Mouse (Mus musculus): ENCODE results near the gene Ankrd49. TPM values are rescaled to one million over a fixed set of nuclear protein-coding genes. Genes with fewer than 3 reads are reported as not detected.

Gene Ankrd49
- total RNA-seq (2023) = 24.2 TPM

DNA sequence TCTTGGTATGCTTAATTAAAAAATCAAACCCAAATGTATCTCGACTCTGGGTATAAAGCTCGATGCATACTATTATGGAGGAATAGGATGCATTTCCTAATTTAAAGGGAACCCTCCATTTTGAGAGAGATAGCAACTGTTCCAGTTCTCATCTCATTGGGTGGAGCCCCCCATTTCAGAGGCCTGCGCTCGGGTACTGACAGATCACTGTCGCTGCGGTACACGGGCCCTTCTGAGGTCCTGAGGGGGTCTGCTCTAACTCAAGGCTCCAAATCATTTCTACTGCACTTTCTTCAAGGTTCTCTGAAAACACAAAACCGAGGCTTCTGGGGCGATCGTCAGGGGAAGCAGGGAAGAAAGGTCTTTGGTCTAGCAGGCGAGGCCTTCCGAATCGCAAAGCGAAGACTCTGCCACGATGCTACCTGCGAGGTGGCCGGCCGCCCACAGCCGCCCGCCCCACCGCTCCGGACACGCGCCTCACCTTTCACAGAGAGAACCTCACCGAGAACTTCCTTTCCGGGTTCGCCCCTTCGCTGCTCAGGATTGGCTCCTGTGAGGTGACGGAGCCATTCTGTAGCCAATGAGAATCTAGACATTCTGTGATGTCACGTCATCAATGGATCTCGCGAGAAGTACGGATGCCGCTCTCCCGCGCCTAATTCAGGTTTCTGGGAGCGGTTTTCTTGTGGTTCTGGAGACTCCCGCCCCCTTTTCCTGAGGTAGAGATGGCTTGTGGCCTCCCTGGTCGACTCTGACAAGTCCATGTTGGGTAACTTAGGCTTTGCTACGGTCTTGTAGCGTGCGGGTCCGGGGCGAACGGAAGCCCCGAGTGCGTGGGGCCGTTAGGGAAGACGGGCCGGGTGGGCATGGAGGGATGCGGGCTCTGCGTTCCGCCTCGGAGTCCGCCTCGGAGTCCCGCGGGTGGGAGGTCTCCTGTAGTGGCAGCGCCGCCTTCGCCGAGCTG lies at the start of gene Ankrd49, which contains the start of gene Mre11a:
Gene Ankrd49 (minus strand): TSS at position 818 of the 964 bp plus-strand sequence.
Gene Mre11a (plus strand): TSS at position 616 of the 964 bp plus-strand sequence.

DNA sequence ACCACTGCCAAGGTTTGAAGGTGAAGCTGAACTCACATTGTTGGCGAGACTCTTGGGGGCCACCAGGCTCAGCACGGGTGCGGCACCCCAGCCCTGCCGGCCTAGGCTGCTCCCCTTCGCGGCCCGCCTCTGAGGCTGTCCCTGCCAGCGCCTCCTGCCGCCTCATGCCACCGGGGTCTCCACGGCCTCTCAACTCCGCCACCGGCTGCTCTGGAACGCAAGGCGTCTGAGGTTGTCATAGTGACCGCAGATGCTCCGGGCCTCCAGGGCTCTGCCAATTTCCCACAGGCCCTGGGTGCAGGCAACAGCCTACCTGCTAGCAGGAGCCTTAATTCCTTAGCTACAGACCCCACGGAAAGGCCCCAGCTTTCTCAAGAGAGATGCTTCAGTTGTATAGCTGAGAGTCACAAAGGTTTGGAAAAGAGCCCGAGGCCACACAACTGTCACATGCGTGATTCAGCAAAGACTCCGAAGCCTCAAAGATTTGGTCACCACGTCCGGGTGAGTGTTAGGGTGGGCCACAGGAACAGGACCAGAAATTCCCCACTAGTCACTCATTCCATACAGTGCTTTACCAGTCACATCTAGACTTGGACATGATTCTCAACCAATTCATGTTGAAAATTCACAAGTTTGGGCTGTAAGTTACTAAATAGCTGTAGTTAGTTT lies 13.7 kb downstream of the Ankrd49 start, which contains the start of gene 1700012B09Rik:
Gene 1700012B09Rik (minus strand): TSS at position 228 of the 669 bp plus-strand sequence.

DNA sequence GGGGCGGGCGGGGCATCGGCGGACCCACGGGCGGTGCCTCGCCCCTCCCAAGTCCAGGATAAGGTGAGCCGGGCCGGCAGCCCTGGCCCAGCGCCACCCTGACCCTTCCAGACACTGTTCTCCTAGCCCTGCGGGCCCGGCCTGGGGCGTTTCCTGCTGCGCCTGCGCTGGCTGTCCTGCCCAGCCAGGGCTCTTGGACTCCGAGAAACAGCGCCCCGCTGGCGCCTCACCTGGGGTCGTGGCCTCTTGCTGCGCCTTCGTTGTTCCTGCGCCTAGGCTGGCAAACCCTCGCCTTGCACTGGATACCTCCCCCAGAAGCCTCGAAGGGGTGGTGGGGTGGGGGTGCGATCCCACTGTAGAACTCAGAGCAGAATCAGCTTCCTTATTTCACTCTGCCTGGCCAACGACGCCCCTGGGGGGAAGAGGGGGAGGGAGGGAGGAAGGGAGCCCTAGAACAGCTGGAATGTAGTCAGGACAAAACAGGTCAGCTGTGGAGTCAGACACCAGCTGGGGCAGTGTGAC lies 32.6 kb downstream of the Ankrd49 start, which contains the start of gene Fut4:
Gene Fut4 (minus strand): TSS at position 393 of the 522 bp plus-strand sequence.

DNA sequence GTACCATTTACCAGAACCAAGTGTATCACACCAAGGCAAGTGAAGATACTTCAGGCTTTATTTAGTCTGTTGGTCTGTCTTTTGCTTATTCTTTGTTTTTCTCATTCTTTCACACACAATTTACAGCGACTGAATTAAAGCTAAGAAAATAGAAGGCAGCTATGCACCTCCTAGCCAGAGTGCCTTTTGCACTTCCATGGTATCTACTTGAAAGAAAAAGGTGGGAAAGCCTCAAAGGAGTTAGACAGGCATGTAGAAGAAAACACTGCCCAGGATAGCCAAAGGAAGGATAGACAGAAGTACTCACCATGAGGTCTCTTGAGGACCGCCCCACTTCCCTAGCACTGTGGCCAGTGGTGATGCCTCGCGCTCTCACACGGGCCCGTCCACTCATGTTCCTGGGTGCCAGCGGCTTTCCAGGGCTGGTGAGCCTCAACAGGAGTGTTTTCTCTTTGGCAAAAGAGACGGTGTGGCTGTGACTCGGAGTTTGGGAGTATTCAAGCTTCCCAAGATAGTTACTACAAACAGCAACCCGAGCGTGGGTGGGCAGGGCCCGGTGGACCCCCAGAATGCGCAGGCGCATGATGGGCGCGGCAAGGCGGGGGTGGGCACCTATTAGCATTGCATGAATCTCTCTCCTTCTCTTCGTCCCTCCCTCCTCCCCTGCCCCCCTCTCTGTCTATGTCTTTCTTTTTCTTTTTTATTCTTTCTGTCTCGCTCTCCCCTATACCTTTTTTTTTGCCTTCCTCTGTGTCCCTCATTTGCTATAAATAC lies 44.3 kb downstream of the Ankrd49 start, which contains the start of gene Piwil4:
Gene Piwil4 (minus strand): TSS at position 583 of the 774 bp plus-strand sequence.

Other genes starting within 250 kb of the Ankrd49 start
- gene Amotl1, start 139.8 kb downstream of the Ankrd49 start, total RNA-seq (2023) = 0.06 TPM
- not detected for gene Piwil4, start 44.1 kb downstream of the Ankrd49 start, total RNA-seq (2023)
- 0.50 TPM for gene Fut4, start 32.5 kb downstream of the Ankrd49 start, total RNA-seq (2023)
- gene 1700012B09Rik, start 13.8 kb downstream of the Ankrd49 start, total RNA-seq (2023) = not detected
- 30.2 TPM for gene Mre11a, start 202 bp downstream of the Ankrd49 start, total RNA-seq (2023)
- 4.1 TPM for gene Gpr83, start 75.4 kb upstream of the Ankrd49 start, total RNA-seq (2023)
- 35.0 TPM for gene Izumo1r, start 119.1 kb upstream of the Ankrd49 start, total RNA-seq (2023)